Mouse (Mus musculus) lung, postnatal 25 days (tissue): Measurements from ENCODE around the gene Cngb1.

Experiments used
- DNase-seq: peaks from one replicate; pipeline ENCODE4 v3.0.0; 2022; ENCODE audit warnings: low spot score

Gene Cngb1

DNA sequence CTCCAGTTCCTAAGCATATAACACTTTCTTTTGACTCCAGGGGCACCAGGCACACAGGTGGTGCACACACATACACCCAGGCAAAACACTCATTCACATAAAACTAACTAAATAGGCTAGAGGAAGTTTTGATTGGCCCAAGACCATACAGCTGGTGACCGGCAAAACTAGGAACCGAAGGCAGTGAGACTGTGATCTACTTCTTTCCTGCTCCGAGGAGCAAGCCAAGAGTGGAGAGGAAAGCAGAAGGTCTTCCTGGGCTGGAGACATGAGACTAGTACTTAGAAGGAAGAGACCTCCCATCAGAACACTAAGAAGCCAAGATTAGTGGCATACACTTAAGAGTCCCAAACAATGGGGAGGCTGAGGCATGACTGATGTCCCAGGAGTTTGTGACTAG, 16.8 kb upstream of the Cngb1 start:
- no peak for DNase-seq

DNA sequence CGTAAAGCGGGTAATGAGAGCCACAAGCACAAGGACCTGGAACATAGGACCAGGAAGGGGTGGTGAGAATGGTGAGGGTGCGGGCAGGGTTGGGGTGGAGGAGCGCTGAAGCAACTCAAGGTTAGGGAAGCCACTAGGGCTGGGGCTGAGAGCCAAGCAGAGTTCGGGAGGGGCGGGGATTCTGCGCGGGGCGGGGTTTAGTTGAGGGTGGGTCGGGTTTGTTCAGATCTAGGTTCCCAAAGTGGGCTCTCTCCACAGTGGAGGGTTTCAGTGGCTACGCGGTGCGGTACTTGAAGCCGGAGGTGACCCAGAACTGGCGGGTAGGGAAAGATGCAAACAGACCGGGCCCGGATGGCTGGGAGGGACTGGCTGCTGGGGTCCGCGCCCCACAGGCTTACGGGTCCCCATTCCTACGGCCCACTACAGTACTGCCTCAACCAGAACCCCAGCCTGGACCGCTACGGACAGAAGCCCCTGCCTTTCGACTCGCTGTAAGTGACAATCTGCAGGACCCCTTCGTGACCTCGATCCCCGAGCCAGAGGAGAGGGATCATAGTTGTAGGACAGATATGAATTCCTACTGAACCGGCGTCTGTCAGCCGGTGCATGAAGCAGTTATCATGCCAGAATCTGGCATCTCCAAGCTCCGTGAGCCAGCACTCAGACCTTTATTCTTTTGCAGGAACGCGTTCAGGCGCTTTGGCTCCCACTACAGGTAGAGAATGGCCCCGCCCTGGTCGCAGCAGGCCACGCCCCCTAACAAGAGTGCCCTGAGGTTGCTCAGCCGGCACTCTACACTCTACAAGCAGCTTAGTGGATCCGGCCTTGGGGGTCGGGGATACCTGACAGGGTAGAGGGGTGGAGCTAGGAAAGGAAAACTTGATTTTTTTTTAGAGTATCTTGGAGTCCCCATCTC, 14.1 kb upstream of the Cngb1 start:
- DNase-seq: peak; percentile 87

DNA sequence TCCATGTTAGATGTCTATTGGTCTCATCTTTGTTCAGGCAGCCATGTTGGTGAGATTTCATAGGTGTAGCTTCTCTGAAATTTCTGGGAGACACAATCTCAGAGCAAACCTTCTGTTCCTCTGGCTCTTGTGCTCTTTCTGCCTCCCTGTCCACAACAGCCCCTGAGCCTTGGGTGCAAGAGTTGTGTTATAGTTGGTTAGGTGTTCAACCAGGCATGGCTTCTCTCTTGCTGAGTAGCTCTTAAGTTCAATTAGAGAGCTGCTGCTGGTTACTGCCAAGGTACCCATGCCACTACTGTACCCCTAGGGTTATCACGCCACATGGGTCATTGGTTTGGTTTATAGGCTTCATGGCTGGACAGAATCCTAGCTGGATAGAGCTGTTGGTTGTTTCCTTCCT, 9.0 kb upstream of the Cngb1 start:
- DNase-seq: no peak

DNA sequence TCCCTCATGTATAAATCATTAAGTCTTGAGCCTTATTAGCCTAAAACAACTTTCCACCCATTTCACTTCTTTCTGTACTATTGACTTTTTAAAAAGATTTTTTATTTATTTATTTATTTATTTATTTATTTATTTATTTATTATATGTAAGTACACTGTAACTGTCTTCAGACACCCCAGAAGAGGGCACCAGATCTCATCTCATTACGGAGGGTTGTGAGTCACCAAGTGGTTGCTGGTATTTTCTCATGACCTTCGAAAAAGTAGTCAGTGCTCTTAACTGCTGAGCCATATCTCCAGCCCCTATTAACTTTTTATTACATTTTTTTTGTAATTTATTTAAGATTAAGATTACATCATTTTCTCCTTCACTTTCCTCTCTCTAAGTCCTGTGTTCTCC, 8.3 kb upstream of the Cngb1 start:
- no peak for DNase-seq

DNA sequence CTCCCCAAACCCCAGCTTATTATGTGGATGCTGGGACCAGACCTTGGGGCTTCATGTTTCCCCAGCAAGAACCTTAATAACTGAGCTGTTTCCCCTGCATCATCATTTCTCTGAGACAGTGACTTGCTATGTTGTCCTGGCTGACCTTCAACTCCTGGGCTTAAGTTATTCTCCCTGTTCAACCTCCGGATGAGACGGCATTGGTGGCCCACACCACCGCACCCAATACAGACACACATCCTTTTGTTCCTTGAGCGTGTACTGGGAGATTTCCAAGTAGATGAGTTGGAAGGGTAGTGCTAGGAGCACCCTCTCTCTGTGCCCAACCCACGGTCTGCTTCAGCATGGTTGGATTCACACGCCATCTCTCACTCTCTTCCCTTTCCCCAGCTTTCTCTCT, 7.5 kb upstream of the Cngb1 start:
- no peak for DNase-seq

DNA sequence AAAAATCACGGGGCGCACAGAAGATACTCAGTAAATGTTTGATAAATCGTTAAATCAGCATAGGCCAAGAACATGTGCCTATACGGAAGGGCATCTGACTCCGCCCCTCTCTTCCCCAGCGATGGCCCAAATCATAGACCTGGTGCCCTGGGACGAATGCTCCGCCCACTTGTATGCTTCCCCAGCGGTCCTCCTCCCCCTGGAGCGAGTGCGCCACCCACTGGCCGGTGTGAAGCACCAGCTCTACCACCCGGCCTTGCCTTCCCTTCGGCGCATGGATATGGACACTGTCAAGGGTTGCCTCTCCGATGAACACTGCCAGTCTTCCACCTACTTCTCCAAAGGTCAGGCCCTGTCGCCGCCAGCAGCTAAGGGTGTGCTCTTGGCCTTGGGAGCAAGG, 6.5 kb upstream of the Cngb1 start:
- DNase-seq: no peak

DNA sequence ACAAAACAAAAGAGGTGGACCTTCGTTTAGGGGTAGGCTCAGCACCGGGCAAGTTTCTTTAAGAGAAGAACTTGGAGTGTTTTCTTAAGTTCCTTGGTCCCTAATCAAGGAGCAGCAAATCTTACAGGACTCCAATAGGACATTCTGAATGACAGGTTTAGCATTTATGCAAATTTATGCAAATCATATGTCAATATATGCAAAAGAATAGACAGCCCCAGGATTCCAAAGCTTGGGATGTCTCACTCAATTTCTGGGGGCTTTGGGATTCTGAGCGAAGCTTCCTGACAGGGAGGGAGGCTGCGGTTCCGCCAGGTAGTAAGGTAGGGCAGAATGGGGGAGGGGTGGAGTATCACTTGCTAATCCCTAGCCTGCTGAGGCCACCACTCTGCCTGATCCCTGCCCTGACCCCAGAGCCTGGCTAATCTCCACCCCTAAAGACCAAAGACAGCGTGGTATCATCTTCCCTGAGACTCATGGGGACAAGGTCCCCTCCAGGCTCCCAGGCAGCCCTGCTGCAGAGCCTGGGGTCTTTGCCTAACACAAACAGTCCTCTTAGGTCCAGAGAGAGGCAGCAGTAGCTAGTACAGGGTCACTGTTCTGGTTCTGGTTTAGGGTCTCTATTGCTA, 4.1 kb upstream of the Cngb1 start, which contains the start of gene Tepp:
Gene Tepp (plus strand): TSS at position 225 of the 629 bp plus-strand sequence.
- no peak for DNase-seq

DNA sequence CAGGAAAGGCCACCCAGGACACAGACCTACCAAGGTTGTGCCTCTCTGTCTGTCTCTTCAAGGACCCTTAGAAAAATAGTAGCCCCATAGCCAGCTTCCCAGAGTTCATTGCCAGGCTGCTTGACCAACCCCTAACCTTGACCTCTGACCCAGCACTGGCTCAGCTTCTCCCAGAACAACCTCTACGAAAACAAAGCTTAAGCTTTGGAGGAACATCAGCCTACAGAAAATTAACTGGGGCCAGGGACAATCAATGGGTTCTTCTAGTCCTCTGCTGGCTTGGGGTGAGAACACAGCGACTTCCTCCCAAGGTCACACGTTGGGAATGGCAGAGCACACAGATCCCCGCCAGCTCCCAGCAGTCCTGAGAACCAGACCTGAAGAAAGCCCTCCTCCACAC, 859 bp downstream of the Cngb1 start:
- no peak for DNase-seq

DNA sequence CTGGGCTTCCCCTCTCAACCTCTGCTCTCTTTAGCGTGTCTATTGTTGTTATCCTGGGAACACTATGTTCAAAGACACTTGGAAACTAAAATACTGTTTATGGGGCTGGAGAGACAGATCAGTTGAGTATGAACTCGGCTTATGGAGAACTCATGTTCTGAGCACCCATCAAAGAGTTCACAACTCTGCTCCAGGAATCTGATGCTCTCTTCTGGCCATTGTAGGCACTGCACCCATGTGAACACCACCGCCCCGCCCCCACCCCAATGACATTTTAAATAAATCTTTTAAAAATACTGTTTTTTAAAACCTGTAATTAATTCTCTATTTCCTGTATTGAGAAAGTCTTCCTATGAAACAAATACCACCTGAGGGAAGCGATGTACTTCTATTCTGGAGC, 4.0 kb downstream of the Cngb1 start:
- peak; percentile 34 for DNase-seq

DNA sequence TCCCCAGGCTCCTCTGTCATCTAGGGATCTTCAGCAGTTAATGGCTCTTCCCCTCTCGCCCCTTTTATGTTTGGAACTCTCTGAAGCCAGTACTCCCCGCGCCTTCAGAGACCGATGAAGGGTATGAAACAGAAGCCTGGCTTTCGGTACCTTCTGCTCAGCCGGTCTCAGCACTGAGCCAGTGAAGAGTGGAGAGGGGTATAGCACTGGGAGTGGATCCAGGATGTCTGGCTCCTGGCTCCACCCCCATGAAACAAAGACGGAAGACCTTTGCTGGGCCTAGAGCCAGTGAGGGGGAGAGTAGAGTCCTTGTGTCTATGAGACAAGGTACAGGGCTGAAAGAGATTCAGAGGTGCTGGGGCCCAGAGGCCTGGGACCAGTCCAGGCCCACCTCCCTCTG, 12.5 kb downstream of the Cngb1 start:
- DNase-seq: peak; percentile 36

DNA sequence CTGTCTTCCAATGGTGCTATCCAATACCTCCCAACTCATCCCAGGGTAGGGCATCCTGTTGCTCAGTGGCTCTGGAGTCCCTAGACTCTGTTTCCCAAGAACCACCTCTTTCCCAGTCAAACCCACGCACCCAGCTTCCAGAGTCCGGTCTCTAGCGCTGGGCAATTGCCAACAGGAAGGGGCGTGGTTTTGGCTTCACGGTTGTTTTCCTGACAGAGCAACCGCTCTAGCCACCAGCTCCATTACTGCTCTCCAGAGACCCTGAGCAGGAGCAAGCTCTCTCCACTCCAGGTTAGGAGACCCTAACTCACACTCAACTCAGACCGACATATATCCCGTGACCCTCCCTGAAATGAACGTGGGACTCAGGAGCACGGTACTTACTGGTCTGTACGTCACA, 13.2 kb downstream of the Cngb1 start:
- DNase-seq: peak; percentile 87

DNA sequence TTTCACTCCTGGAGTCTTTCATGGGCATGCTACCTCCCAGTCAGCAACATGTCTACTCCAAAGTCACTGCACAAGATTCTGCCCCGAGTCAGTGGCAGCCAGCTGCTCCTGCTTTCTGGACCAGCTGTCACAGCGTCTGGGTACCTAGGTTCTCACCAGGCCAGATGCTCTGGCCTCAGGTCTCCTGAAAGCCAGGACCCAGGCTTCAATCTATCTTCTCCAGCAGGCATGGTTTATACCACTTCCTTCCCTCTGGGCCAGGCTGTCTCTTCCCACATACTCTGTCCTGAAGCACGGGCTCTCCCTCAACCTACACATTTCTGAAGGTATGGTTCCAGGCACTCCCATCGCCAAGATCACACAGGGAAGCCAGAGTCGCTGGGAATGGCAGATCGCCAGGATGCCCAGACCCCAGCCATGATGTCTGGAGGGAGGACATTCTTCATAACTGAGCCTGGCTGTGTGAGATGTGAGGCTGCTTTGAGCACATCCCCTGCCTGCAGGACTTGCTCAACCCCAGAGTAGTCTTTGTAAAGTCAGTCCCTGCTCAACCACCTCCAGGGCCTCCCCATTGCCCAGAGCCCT, 17.2 kb downstream of the Cngb1 start:
- DNase-seq: no peak

DNA sequence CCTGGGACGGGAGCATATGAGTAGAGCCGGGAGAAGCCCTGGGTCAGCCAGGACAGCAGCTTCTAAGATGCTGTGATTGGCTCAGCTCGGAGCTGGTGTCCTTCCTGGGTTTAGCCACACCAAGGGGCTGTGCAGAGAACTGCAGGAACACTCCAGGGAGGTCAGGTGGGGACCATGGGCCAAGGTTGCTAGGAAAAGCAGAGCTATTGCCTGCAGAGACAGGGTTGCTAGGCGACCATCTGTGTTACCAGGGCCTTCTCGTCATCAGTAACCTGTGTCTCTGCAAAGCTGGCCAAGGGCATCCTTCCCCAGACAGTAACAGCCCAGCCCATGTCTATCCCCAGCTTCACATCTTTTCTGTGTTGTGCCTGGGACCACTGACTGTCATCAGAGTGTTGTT, 24.9 kb downstream of the Cngb1 start:
- no peak for DNase-seq

DNA sequence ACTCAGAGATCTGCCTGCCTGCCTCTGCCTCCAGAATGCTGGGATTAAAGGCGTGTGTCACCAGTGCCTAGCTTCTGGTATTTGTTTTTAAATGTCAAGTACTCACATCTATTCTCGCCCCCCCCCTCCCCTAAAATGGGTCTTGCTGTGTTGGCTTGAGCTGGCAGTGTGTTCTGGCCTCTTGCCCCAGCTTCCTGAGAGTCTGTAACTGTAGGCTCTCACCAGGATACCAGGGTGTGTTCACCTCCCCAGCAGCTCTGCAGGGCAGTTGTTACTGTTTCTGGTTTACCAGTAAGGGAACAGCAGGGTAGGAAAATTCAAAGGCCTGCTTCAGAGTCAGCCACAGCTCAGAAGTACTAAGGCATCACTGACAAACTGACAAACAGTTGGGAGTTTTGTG, 33.5 kb downstream of the Cngb1 start:
- peak; percentile 61 for DNase-seq

DNA sequence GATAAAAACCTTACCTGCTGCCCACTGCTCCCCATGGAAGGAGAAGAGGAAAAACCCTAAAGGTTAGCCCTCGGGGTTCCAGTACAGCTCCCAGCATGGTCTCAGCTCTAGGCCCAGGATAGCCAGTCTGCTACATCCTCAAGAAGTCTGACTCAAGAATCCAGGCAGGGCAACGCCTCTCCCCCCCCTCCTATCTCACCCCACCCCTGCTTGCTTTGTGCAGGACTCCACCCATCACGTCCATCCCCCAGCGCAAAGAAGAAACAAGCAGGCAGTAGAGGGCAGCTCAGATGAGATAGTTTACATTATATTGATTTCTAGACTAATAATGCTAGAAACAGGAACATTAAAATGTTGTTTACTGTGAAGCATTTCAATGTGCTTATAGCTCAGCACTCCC, 34.5 kb downstream of the Cngb1 start:
- no peak for DNase-seq

DNA sequence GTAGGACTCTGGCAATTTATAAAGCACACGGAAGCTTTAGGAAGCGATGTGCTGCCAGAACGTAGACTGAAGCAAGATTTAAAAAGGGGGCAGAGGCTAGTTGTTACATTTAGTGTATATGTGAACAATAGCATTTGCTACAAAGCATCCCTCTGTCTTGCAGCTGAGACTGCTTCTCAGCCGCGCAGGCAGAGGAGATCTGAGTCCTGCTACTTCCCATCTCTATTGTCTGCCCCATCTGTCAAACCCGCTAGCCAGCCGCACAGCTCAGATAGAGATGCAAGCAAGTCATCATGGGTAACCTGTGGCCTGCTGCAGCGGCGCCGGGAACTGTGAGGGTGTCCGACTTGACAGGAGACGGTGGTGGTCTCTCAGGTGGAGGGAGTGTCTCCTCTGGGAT, 35.9 kb downstream of the Cngb1 start:
- DNase-seq: no peak

DNA sequence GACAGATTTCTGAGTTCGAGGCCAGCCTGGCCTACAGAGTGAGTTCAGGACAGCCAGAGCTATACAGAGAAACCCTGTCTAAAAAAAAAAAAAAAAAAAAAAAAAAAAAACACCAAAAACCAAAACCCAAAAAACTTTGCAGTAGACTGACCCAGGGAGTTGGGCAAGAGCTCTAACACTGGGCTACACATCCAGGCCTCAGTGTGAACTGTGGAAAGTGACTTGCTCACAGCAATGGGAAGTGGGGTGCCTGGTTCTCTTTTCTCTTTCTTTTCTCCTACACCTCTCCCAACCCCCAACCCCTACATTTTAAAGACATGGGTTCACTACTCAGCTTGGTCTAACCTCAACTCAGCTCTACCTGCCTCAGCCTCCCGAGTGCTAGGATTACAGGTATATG, 44.2 kb downstream of the Cngb1 start:
- DNase-seq: no peak

DNA sequence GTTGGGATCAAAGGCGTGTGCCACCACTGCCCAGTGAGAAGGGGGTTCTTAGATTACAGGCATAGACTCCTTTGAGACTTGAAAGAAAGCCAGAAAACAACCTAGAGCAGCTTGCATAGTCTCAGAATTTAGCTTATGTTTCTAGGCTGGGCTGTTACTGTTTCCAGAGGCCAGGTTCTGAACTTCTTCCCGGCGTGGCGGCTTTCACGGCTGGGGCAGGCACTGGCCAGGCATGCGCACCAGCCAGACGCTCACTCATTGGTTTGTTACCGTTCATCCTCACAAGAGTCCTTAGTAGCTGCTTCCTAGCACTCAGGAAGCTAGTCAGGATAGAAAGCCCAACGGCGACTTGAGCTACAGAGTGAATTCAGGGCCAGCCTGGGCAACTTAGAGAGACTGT, 50.8 kb downstream of the Cngb1 start:
- DNase-seq: no peak

DNA sequence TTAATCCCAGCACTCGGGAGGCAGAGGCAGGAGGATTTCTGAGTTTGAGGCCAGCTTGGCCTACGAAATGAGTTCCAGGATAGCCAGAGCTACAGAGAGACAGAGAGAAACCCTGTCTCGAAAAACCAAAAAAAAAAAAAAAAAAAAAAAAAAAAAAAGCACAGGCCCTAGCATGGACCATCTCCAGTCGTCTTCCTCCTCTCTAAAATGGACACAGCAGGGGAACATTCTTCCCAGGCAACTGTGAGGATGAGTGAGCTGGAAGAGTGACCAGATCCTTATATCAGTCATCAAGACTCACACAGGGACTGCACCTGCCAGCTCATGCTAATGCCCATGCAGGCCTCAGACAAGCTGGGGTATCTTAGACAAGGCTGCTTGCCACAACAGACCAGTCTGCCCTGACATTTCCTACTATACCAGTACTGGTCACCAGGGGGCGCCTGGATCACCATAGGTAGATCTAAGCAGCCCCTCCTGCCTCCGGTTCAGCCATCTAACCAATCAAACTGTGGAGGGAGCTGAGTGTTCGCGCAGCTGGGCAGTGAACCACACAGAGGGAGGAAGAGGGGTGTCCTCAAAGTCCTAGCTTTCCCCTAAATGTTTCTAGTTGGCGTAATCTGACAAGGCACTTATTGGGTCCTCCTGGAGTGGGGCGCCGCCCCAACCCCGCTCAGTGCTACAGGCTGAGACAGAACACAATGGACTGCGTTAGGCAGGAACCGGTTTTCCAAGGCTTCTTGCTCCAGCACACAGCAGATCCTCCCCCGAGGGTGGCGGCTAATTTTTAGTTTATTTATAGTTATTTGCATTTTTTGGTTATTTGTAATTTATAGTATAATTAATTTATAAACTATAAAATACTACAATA, 51.6 kb downstream of the Cngb1 start:
- DNase-seq: peak; percentile 97

DNA sequence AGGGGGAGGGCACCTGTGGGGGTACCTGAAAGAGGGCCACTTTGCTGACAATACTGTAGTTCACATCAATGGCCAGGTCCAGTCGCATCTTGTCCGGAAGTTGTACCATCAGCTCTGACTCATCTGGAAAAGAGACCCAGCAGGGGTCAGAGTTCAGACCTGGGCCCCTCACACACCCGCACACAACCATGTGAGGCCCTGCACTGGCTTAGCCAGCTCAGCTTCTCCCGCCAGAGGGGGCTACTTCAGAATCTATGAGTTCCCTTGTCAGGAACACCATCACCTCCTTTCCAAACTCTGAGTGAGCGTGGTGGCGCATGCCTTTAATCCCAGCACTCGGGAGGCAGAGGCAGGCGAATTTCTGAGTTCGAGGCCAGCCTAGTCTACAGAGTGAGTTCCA, 54.3 kb downstream of the Cngb1 start:
- no peak for DNase-seq

DNA sequence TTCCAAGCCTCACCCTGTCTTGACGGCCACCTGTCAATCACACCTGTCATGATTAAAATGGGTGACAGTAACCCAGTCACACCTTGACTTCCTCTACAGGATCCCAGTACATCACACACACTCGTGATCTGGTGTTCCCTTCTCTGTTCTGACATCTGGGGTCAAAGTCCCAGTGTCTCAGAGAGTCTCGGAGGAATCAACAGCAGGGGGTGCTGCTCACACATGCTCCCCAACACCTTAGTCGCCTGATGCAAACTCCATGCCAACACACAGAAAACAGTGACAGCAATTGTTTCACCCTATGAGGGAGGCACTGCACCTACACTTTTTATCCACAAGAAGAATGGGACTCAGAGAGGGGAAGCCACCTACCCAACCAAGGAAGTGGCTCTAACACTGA, 56.5 kb downstream of the Cngb1 start:
- DNase-seq: no peak

DNA sequence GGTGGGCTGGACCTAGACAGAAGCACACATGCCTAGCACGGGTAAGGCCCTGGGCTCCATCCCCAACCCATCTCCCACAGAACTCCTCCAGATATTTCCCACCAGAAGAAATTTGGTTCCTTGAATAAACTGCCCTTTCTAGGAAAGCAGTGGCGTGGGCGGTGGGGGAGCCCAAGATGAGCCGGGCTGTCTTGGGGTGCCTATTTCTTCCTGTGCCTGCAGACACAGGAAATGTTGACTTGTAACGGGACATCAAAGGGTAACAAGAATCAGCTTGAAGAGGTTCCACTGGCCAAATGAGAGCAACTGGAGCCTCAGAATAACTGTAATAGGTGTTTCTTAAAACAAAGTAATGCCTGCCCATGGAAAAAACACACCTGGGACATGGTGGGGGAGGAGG, 59.1 kb downstream of the Cngb1 start:
- no peak for DNase-seq
